Mouse (Mus musculus): ENCODE measurements around the gene Foxo6. TPM values are rescaled to one million over a fixed set of nuclear protein-coding genes. Genes with fewer than 3 reads are reported as not detected.

Foxo6 gene
- polyA plus RNA-seq, 1 experiment from 2014 or later, result 3.6 TPM

DNA sequence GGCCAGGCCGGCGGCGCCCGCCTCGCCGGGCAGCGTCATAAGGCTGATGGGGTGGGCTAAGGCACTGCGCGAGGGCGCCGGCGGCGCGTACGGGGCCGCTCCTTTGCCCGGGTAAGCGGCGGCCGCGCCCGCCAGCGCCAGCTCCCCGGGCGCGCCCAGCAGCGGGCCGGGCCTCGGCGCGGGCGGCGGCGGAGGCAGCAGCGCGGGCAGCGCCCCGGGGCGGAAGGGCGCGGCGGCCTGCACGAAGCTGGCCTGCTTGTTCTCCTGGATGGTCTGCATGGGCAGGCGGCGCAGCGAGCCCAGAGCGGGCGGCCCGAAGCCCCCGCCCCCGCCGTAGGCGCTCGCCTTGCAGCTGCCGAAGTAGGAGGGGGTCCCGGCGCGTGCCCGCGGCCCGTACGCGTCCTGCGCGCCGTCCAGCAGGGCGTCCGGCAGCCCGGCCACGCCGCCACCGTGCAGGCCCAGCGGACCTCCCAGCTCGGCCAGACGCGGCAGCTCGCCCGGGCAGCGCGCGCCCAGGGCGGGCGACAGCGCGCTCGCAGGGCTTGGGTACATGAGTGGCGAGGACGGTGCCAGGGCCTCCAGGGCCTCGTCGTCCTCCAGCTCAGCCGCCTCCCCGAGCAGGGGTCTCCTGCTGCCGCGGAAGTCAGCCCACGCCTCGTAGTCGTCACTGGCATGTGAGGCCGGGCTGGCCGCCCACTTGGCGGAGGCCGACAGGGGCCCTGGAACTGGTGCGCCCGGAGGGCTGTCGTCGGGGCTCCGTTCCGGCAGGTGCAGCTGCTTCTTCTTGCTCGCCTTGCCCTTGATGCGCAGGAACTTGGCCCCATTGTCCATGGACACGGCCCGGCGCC is 18.7 kb downstream of the Foxo6 start:
- Histone ChIP-seq H3K36me3 (ENCODE audit: control insufficient read depth, insufficient read depth) (no peaks in the 10 kb centered on the region), H3K9ac (replicated peaks; ENCODE audit: low read depth, low read length) (peak overlapping the region; percentile 56), H3K4me2 (ENCODE audit: low read length) (peak overlapping the region; percentile 48), H3K4me1 (replicated peaks; ENCODE audit: control insufficient read depth, insufficient read depth, low read length) (peaks cover 79% of the 10 kb centered on the region), H3K27me3 (replicated peaks; ENCODE audit: control insufficient read depth, insufficient read depth, low read length) (peaks cover 4% of the 10 kb centered on the region; the same call in 1 of the 2 replicates), H3K9me3 (ENCODE audit: control insufficient read depth, low read length) (no peaks in the 10 kb centered on the region), H3K27ac (ENCODE audit: low read length) (peak overlapping the region; percentile 51), H3K4me3 (replicated peaks; ENCODE audit: low read length) (peak overlapping the region; percentile 24)
- WGBS, result 2% methylated on average over 88 of the region's 112 CpGs
- peak; percentile 24 for ATAC-seq

DNA sequence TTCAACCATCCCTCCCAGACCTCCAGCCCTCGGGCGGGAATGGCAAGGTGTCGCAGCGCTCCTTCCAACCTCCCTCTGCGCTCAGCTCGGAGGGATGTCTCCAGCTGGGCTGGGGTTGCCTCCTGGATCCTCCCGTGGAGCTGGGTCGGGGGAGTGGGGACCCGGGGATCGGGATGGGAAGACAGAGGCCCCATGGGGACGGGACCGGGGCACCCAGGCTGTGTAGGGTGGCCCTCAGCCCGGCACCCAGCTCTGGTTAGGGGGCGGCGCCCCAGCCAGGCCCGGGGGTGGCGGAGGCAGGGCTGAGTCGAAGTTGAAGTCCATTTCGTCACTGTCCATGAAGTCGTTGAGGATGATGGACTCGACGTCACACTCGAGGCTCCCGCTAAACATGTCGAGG is 19.5 kb downstream of the Foxo6 start:
- no peaks in the 10 kb centered on the region for H3K36me3 ChIP-seq (ENCODE audit: control insufficient read depth, insufficient read depth)
- ATAC-seq, result no peak
- H3K4me3 ChIP-seq (replicated peaks; ENCODE audit: low read length), result peak overlapping the region; percentile 24; the same call in 1 of the 2 replicates
- H3K4me1 ChIP-seq (replicated peaks; ENCODE audit: control insufficient read depth, insufficient read depth, low read length), result peaks cover 82% of the 10 kb centered on the region
- no peaks in the 10 kb centered on the region for H3K9me3 ChIP-seq (ENCODE audit: control insufficient read depth, low read length)
- H3K27ac ChIP-seq (ENCODE audit: low read length), result no peak overlapping the region; the same call in 1 of the 2 replicates
- peak overlapping the region; percentile 56 for H3K9ac ChIP-seq (replicated peaks; ENCODE audit: low read depth, low read length)
- peak overlapping the region; percentile 48 for H3K4me2 ChIP-seq (ENCODE audit: low read length)
- peaks cover 4% of the 10 kb centered on the region; the same call in 1 of the 2 replicates for H3K27me3 ChIP-seq (replicated peaks; ENCODE audit: control insufficient read depth, insufficient read depth, low read length)
- WGBS, result 20% methylated on average over 25 of the region's 25 CpGs

DNA sequence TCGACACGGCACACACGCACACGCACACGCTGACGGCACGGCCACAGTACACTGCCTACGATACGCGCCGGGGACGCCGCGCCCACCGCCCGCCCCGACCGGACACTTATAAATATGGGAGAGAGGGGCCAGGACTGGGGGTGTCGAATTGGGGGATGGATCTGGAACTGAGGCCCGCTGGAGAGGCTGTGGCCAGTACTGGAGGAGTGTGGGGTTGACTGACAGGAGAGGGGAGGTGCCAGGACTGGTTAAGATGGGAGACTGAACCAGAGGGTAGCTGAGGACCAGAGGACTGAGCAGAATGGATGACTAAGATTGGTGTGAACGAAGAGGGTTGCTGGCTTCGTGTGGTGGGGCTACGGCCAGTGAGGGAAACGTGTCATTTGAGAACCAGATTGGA is 20.0 kb downstream of the Foxo6 start:
- Histone ChIP-seq H3K27me3 (replicated peaks; ENCODE audit: control insufficient read depth, insufficient read depth, low read length) (peaks cover 4% of the 10 kb centered on the region; the same call in 1 of the 2 replicates), H3K9ac (replicated peaks; ENCODE audit: low read depth, low read length) (0 out of 2 replicates have a peak overlapping the region, but pooled peaks have one; percentile 1), H3K4me3 (replicated peaks; ENCODE audit: low read length) (no peak overlapping the region), H3K27ac (ENCODE audit: low read length) (no peak overlapping the region), H3K9me3 (ENCODE audit: control insufficient read depth, low read length) (no peaks in the 10 kb centered on the region), H3K4me2 (ENCODE audit: low read length) (no peak overlapping the region), H3K36me3 (ENCODE audit: control insufficient read depth, insufficient read depth) (no peaks in the 10 kb centered on the region), H3K4me1 (replicated peaks; ENCODE audit: control insufficient read depth, insufficient read depth, low read length) (peaks cover 82% of the 10 kb centered on the region)
- no peak for ATAC-seq
- WGBS, result 41% methylated on average over 24 of the region's 24 CpGs

DNA sequence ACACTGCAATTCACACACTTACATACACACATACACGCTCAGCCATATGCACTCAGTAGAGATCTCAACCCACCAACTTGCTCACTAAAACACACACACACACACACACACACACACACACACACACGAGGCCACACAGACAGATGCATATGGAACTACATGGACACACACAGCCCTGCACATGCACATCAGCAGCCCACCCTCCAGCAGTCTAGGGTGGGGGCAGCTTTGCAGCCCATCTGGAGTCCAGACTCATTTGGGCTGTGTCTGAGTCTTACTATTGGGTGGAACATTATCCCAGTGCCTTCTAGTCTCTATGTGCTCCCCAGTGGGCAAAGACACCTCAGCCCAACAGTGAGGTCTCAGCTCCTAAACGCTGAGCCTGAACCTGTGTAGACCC is 23.0 kb downstream of the Foxo6 start:
- no peak overlapping the region for H3K9ac ChIP-seq (replicated peaks; ENCODE audit: low read depth, low read length)
- no peaks in the 10 kb centered on the region for H3K9me3 ChIP-seq (ENCODE audit: control insufficient read depth, low read length)
- no peaks in the 10 kb centered on the region for H3K36me3 ChIP-seq (ENCODE audit: control insufficient read depth, insufficient read depth)
- no peak overlapping the region for H3K4me3 ChIP-seq (replicated peaks; ENCODE audit: low read length)
- H3K27me3 ChIP-seq (replicated peaks; ENCODE audit: control insufficient read depth, insufficient read depth, low read length), result peaks cover 4% of the 10 kb centered on the region; the same call in 1 of the 2 replicates
- no peak overlapping the region for H3K4me2 ChIP-seq (ENCODE audit: low read length)
- WGBS, result 41% methylated on average over 3 of the region's 3 CpGs
- H3K4me1 ChIP-seq (replicated peaks; ENCODE audit: control insufficient read depth, insufficient read depth, low read length), result peaks cover 80% of the 10 kb centered on the region
- H3K27ac ChIP-seq (ENCODE audit: low read length), result peak overlapping the region; percentile 90
- ATAC-seq, result no peak

DNA sequence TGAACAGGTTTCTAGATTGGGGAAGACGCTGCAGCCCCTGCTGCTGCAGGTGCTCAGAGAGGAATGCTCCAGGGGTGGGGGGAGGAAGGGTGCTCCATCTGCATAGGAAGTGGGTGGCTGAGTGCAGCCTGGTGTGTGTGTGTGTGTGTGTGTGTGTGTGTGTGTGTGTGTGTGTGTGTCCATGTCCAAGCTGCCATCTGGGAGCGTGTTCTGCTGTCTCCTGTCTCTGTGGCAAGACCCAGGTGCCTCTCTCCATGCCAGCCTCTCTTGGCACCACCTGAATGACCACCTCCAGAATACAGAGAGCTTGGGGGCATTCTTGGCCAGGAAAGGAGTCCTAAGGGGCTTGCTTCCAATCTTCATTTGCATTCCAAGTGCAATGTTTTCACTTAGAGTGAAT is 24.4 kb downstream of the Foxo6 start:
- Histone ChIP-seq H3K4me1 (replicated peaks; ENCODE audit: control insufficient read depth, insufficient read depth, low read length) (peaks cover 71% of the 10 kb centered on the region), H3K27ac (ENCODE audit: low read length) (peak overlapping the region; percentile 90), H3K4me2 (ENCODE audit: low read length) (no peak overlapping the region), H3K9me3 (ENCODE audit: control insufficient read depth, low read length) (no peaks in the 10 kb centered on the region), H3K9ac (replicated peaks; ENCODE audit: low read depth, low read length) (peak overlapping the region; percentile 37; the same call in 1 of the 2 replicates), H3K36me3 (ENCODE audit: control insufficient read depth, insufficient read depth) (no peaks in the 10 kb centered on the region), H3K4me3 (replicated peaks; ENCODE audit: low read length) (no peak overlapping the region), H3K27me3 (replicated peaks; ENCODE audit: control insufficient read depth, insufficient read depth, low read length) (peaks cover 4% of the 10 kb centered on the region; the same call in 1 of the 2 replicates)
- ATAC-seq, result peak; percentile 19
- WGBS, result 3% methylated on average over 2 of the region's 2 CpGs

DNA sequence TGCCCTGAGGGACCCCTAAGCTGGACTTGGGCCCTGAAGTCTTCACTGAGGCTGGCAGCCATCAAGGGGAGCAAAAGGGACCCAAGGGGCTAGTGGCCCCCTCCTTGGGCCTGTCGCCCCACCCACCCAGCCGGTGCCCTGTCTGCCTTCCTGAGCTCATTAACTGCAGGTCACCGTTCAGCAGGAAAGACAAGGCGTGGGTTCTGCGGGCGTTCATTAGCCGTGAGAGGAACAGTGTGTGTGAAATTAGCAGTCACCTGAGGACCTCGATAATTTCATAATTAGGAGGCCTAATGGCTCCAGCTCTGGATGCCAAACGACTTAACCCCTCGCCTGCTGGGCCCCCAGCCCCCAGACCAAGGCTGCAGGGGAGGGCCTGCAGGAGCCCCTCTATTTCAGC is 24.9 kb downstream of the Foxo6 start:
- Histone ChIP-seq H3K36me3 (ENCODE audit: control insufficient read depth, insufficient read depth) (no peaks in the 10 kb centered on the region), H3K27me3 (replicated peaks; ENCODE audit: control insufficient read depth, insufficient read depth, low read length) (peaks cover 4% of the 10 kb centered on the region; the same call in 1 of the 2 replicates), H3K4me1 (replicated peaks; ENCODE audit: control insufficient read depth, insufficient read depth, low read length) (peaks cover 66% of the 10 kb centered on the region), H3K9me3 (ENCODE audit: control insufficient read depth, low read length) (no peaks in the 10 kb centered on the region), H3K4me2 (ENCODE audit: low read length) (no peak overlapping the region), H3K9ac (replicated peaks; ENCODE audit: low read depth, low read length) (peak overlapping the region; percentile 37), H3K27ac (ENCODE audit: low read length) (peak overlapping the region; percentile 90), H3K4me3 (replicated peaks; ENCODE audit: low read length) (no peak overlapping the region)
- ATAC-seq, result peak; percentile 7; the same call in 1 of the 2 replicates
- WGBS, result 8% methylated on average over 10 of the region's 10 CpGs

DNA sequence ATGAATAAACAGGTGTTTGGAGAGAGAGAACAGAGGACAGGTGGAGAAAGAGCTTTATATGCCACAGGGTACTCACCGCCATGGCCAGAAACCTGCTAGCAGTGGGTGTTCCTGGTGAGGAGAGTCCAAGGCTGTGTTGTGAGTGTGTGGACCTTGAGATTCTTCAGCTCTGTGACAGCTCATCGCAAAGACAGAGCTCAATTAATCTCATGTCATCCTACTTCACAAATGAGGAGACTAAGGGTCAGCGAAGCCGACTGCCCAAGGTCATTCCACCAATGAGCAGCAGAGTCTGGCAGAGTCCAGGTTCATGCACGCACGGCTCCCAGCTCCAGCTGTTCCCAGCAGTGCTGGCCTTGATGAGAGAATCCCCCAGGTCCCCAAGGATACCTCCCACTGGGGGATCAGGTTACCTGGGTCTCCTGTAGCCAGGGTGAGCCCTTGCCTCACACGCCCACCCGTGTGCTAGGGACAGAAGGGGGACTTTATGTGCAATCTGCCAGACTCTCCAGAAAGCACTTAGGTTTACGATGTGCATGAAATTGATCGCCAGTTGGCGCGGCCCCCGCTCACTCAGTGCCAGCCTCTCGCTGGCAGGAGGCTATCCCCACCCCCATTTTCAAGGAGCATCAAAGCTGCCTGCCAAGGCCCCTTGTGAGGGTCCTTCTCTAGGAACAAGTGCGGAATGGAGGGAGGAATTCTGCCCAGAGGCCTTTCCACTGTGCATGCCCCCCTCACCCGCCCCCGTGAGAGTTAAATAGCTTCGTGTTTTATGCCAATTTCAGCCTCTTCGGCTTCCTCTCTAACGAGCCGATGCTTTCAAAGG is 27.6 kb downstream of the Foxo6 start:
- H3K27me3 ChIP-seq (replicated peaks; ENCODE audit: control insufficient read depth, insufficient read depth, low read length), result no peaks in the 10 kb centered on the region
- H3K4me3 ChIP-seq (replicated peaks; ENCODE audit: low read length), result no peak overlapping the region
- 11% methylated on average over 21 of the region's 21 CpGs for WGBS
- no peaks in the 10 kb centered on the region for H3K36me3 ChIP-seq (ENCODE audit: control insufficient read depth, insufficient read depth)
- H3K4me2 ChIP-seq (ENCODE audit: low read length), result peak overlapping the region; percentile 22
- no peaks in the 10 kb centered on the region for H3K9me3 ChIP-seq (ENCODE audit: control insufficient read depth, low read length)
- H3K4me1 ChIP-seq (replicated peaks; ENCODE audit: control insufficient read depth, insufficient read depth, low read length), result peaks cover 75% of the 10 kb centered on the region
- ATAC-seq, result peak; percentile 62
- 0 out of 2 replicates have a peak overlapping the region, but pooled peaks have one; percentile 30 for H3K9ac ChIP-seq (replicated peaks; ENCODE audit: low read depth, low read length)
- H3K27ac ChIP-seq (ENCODE audit: low read length), result peak overlapping the region; percentile 83

DNA sequence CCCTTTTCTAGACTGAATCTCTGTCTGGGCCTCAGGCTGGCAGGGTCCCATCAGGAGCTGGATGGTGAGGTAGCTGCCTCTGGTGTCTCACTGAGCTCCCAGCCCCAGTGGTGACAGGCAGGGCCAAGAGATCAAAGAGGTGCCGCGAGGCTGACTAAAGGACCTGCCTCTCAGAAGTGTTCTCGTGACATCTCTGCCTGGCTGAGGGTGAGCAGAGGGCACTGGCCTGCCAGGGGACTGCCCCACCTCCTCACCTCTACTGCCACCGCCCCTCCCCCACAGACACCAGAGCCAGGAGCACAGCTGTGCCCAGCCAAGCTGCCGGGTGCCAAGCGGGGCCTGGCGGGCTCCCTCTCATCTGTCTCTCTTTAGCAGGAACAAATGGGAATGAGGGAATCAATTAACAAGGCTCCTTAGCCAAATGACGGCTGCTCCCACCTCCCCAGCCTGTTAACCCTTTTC is 38.3 kb downstream of the Foxo6 start:
- H3K27ac ChIP-seq (ENCODE audit: low read length), result peak overlapping the region; percentile 93
- H3K4me1 ChIP-seq (replicated peaks; ENCODE audit: control insufficient read depth, insufficient read depth, low read length), result peaks cover 66% of the 10 kb centered on the region
- ATAC-seq, result peak; percentile 63
- peak overlapping the region; percentile 23; the same call in 1 of the 2 replicates for H3K9ac ChIP-seq (replicated peaks; ENCODE audit: low read depth, low read length)
- H3K27me3 ChIP-seq (replicated peaks; ENCODE audit: control insufficient read depth, insufficient read depth, low read length), result no peaks in the 10 kb centered on the region
- H3K4me2 ChIP-seq (ENCODE audit: low read length), result peak overlapping the region; percentile 7
- H3K9me3 ChIP-seq (ENCODE audit: control insufficient read depth, low read length), result no peaks in the 10 kb centered on the region
- no peak overlapping the region for H3K4me3 ChIP-seq (replicated peaks; ENCODE audit: low read length)
- 0% methylated on average over 8 of the region's 8 CpGs for WGBS
- H3K36me3 ChIP-seq (ENCODE audit: control insufficient read depth, insufficient read depth), result no peaks in the 10 kb centered on the region

DNA sequence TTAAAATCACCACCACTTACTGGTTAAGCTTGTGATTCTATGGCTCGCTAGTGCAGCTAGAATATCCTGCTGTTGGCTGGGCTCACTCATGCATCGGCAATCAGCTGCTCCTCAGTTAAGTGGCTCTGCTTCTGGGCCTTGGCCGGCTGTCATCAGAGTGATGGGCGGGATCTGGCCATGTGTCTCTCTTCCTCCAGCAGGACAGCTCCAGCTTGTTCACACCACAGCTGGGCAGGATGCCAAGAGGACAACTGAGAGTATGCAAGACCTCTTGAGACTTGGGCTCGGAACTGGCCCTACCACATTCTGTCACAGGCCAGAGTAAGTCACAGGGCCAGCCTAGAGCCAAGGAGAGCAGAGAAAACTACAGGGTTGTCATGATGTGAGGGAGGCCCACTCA is 39.7 kb downstream of the Foxo6 start:
- Histone ChIP-seq H3K36me3 (ENCODE audit: control insufficient read depth, insufficient read depth) (no peaks in the 10 kb centered on the region), H3K9ac (replicated peaks; ENCODE audit: low read depth, low read length) (no peak overlapping the region), H3K4me2 (ENCODE audit: low read length) (no peak overlapping the region), H3K9me3 (ENCODE audit: control insufficient read depth, low read length) (no peaks in the 10 kb centered on the region), H3K4me1 (replicated peaks; ENCODE audit: control insufficient read depth, insufficient read depth, low read length) (peaks cover 66% of the 10 kb centered on the region), H3K27ac (ENCODE audit: low read length) (peak overlapping the region; percentile 60), H3K4me3 (replicated peaks; ENCODE audit: low read length) (no peak overlapping the region), H3K27me3 (replicated peaks; ENCODE audit: control insufficient read depth, insufficient read depth, low read length) (no peaks in the 10 kb centered on the region)
- WGBS, result 10% methylated on average over 5 of the region's 5 CpGs
- ATAC-seq, result no peak

Measured in forebrain, embryonic 16.5 days (tissue).